Mouse (Mus musculus): ENCODE measurements around the gene Ubl4b. TPM values are rescaled to one million over a fixed set of nuclear protein-coding genes. Genes with fewer than 3 reads are reported as not detected.

Gene Ubl4b
- polyA plus RNA-seq, 1 experiment from 2014 or later, result not detected

GRCm38 (mm10) chr3:107562104-107562503 lies 7.2 kb upstream of the Ubl4b start:
- Histone ChIP-seq H3K27ac (ENCODE audit: low read depth, low read length) (no peak overlapping the region), H3K4me2 (replicated peaks; ENCODE audit: low read depth) (no peak overlapping the region), H3K9me3 (ENCODE audit: control insufficient read depth) (no peaks in the 10 kb centered on the region), H3K4me3 (ENCODE audit: low read depth, low read length) (no peak overlapping the region), H3K36me3 (ENCODE audit: control insufficient read depth, insufficient read depth) (no peaks in the 10 kb centered on the region), H3K27me3 (replicated peaks; ENCODE audit: control insufficient read depth, insufficient read depth, low read length) (0 out of 2 replicates have a peak, but pooled peaks cover 3% of the 10 kb centered on the region), H3K4me1 (replicated peaks; ENCODE audit: control insufficient read depth, insufficient read depth, low read length) (no peaks in the 10 kb centered on the region), H3K9ac (ENCODE audit: low read depth, low read length) (no peak overlapping the region)
- no peak for TF ChIP-seq CTCF (IDR thresholded peaks at IDR 0.05; ENCODE audit: low read depth)
- 79% methylated on average over 2 of the region's 2 CpGs for WGBS
- ATAC-seq, result no peak

GRCm38 (mm10) chr3:107559183-107559582 lies 4.3 kb upstream of the Ubl4b start:
- Histone ChIP-seq H3K4me3 (ENCODE audit: low read depth, low read length) (no peak overlapping the region), H3K9me3 (ENCODE audit: control insufficient read depth) (no peaks in the 10 kb centered on the region), H3K27me3 (replicated peaks; ENCODE audit: control insufficient read depth, insufficient read depth, low read length) (0 out of 2 replicates have a peak, but pooled peaks cover 3% of the 10 kb centered on the region), H3K4me2 (replicated peaks; ENCODE audit: low read depth) (no peak overlapping the region), H3K4me1 (replicated peaks; ENCODE audit: control insufficient read depth, insufficient read depth, low read length) (no peaks in the 10 kb centered on the region), H3K9ac (ENCODE audit: low read depth, low read length) (no peak overlapping the region), H3K27ac (ENCODE audit: low read depth, low read length) (no peak overlapping the region), H3K36me3 (ENCODE audit: control insufficient read depth, insufficient read depth) (no peaks in the 10 kb centered on the region)
- ATAC-seq, result peak; percentile 71
- peak; percentile 99 for TF ChIP-seq CTCF (IDR thresholded peaks at IDR 0.05; ENCODE audit: low read depth)
- WGBS, result 9% methylated on average over 3 of the region's 3 CpGs

- Histone ChIP-seq H3K9me3 (ENCODE audit: control insufficient read depth) (no peaks in the 10 kb centered on the region), H3K36me3 (ENCODE audit: control insufficient read depth, insufficient read depth) (no peaks in the 10 kb centered on the region), H3K9ac (ENCODE audit: low read depth, low read length) (no peak overlapping the region), H3K4me1 (replicated peaks; ENCODE audit: control insufficient read depth, insufficient read depth, low read length) (no peaks in the 10 kb centered on the region), H3K4me3 (ENCODE audit: low read depth, low read length) (no peak overlapping the region), H3K27me3 (replicated peaks; ENCODE audit: control insufficient read depth, insufficient read depth, low read length) (0 out of 2 replicates have a peak, but pooled peaks cover 3% of the 10 kb centered on the region), H3K4me2 (replicated peaks; ENCODE audit: low read depth) (no peak overlapping the region), H3K27ac (ENCODE audit: low read depth, low read length) (no peak overlapping the region)
- WGBS, result 22% methylated on average over 3 of the region's 3 CpGs
- TF ChIP-seq CTCF (IDR thresholded peaks at IDR 0.05; ENCODE audit: low read depth), result no peak
- no peak; the same call in 1 of the 2 replicates for ATAC-seq
These were observed 3.9 kb upstream of the Ubl4b start for GRCm38 (mm10) chr3:107558740-107559139.

GRCm38 (mm10) chr3:107550409-107551049 lies 4.3 kb downstream of the Ubl4b start:
- H3K36me3 ChIP-seq (ENCODE audit: control insufficient read depth, insufficient read depth), result no peaks in the 10 kb centered on the region
- TF ChIP-seq CTCF (IDR thresholded peaks at IDR 0.05; ENCODE audit: low read depth), result peak; percentile 80
- no peak for ATAC-seq
- H3K9me3 ChIP-seq (ENCODE audit: control insufficient read depth), result no peaks in the 10 kb centered on the region
- 0 out of 2 replicates have a peak, but pooled peaks cover 10% of the 10 kb centered on the region for H3K27me3 ChIP-seq (replicated peaks; ENCODE audit: control insufficient read depth, insufficient read depth, low read length)
- WGBS, result 73% methylated on average over 17 of the region's 17 CpGs
- no peaks in the 10 kb centered on the region for H3K4me1 ChIP-seq (replicated peaks; ENCODE audit: control insufficient read depth, insufficient read depth, low read length)
- H3K4me2 ChIP-seq (replicated peaks; ENCODE audit: low read depth), result no peak overlapping the region
- H3K4me3 ChIP-seq (ENCODE audit: low read depth, low read length), result no peak overlapping the region
- no peak overlapping the region for H3K27ac ChIP-seq (ENCODE audit: low read depth, low read length)
- no peak overlapping the region for H3K9ac ChIP-seq (ENCODE audit: low read depth, low read length)

GRCm38 (mm10) chr3:107546956-107547355 lies 7.9 kb downstream of the Ubl4b start:
- Histone ChIP-seq H3K27me3 (replicated peaks; ENCODE audit: control insufficient read depth, insufficient read depth, low read length) (0 out of 2 replicates have a peak, but pooled peaks cover 10% of the 10 kb centered on the region), H3K9me3 (ENCODE audit: control insufficient read depth) (no peaks in the 10 kb centered on the region), H3K4me2 (replicated peaks; ENCODE audit: low read depth) (no peak overlapping the region), H3K36me3 (ENCODE audit: control insufficient read depth, insufficient read depth) (no peaks in the 10 kb centered on the region), H3K4me3 (ENCODE audit: low read depth, low read length) (no peak overlapping the region), H3K27ac (ENCODE audit: low read depth, low read length) (no peak overlapping the region), H3K9ac (ENCODE audit: low read depth, low read length) (no peak overlapping the region), H3K4me1 (replicated peaks; ENCODE audit: control insufficient read depth, insufficient read depth, low read length) (no peaks in the 10 kb centered on the region)
- TF ChIP-seq CTCF (IDR thresholded peaks at IDR 0.05; ENCODE audit: low read depth), result no peak
- no peak for ATAC-seq
- WGBS, result 56% methylated on average over 2 of the region's 2 CpGs

GRCm38 (mm10) chr3:107545716-107546412 lies 9.0 kb downstream of the Ubl4b start:
- TF ChIP-seq CTCF (IDR thresholded peaks at IDR 0.05; ENCODE audit: low read depth), result no peak
- H3K9ac ChIP-seq (ENCODE audit: low read depth, low read length), result no peak overlapping the region
- no peaks in the 10 kb centered on the region for H3K4me1 ChIP-seq (replicated peaks; ENCODE audit: control insufficient read depth, insufficient read depth, low read length)
- H3K27me3 ChIP-seq (replicated peaks; ENCODE audit: control insufficient read depth, insufficient read depth, low read length), result 0 out of 2 replicates have a peak, but pooled peaks cover 10% of the 10 kb centered on the region
- no peaks in the 10 kb centered on the region for H3K9me3 ChIP-seq (ENCODE audit: control insufficient read depth)
- H3K4me3 ChIP-seq (ENCODE audit: low read depth, low read length), result no peak overlapping the region
- no peaks in the 10 kb centered on the region for H3K36me3 ChIP-seq (ENCODE audit: control insufficient read depth, insufficient read depth)
- H3K27ac ChIP-seq (ENCODE audit: low read depth, low read length), result no peak overlapping the region
- H3K4me2 ChIP-seq (replicated peaks; ENCODE audit: low read depth), result no peak overlapping the region
- WGBS, result 32% methylated on average over 10 of the region's 10 CpGs
- no peak for ATAC-seq
